Mouse (Mus musculus): ENCODE data around the gene Tmub2. TPM values are rescaled to one million over a fixed set of nuclear protein-coding genes. Genes with fewer than 3 reads are reported as not detected.

Tmub2 gene
- polyA plus RNA-seq, 1 experiment from 2014 or later: 30.3 TPM

- H3K27ac ChIP-seq (replicated peaks): 0 out of 2 replicates have a peak overlapping the region, but pooled peaks have one; percentile 65
- no peaks in the 10 kb centered on the region for H3K9me3 ChIP-seq (ENCODE audit: control insufficient read depth, low read length)
- no peaks in the 10 kb centered on the region for H3K27me3 ChIP-seq (ENCODE audit: control insufficient read depth, insufficient read depth, low read length)
- no peak overlapping the region for H3K4me3 ChIP-seq (ENCODE audit: low read depth, low read length)
- no peak overlapping the region for H3K9ac ChIP-seq (ENCODE audit: low read length)
- DNase-seq (ENCODE audit: low spot score) (no peak), ATAC-seq (ENCODE audit: low FRiP score, low TSS enrichment) (no peak)
- 93% methylated on average over 6 of the region's 6 CpGs for WGBS
- H3K4me1 ChIP-seq (replicated peaks; ENCODE audit: control insufficient read depth, insufficient read depth): no peaks in the 10 kb centered on the region
- TF ChIP-seq EP300 (optimal IDR thresholded peaks at IDR 0.05) (no peak), CTCF (IDR thresholded peaks at IDR 0.05; ENCODE audit: low read depth) (peak; percentile 27; the same call in 1 of the 2 replicates)
- H3K36me3 ChIP-seq (ENCODE audit: control insufficient read depth, insufficient read depth, low read length): peaks cover 7% of the 10 kb centered on the region
- H3K4me2 ChIP-seq (replicated peaks; ENCODE audit: low read depth): peak overlapping the region; percentile 42
These were observed 809 bp upstream of the Tmub2 start for GRCm38 (mm10) chr11:102283922-102284321.

GRCm38 (mm10) chr11:102285095-102285834, 534 bp downstream of the Tmub2 start:
- peak overlapping the region; percentile 79 for H3K4me2 ChIP-seq (replicated peaks; ENCODE audit: low read depth)
- DNase-seq (ENCODE audit: low spot score): no peak
- WGBS: 1% methylated on average over 31 of the region's 31 CpGs

DNA sequence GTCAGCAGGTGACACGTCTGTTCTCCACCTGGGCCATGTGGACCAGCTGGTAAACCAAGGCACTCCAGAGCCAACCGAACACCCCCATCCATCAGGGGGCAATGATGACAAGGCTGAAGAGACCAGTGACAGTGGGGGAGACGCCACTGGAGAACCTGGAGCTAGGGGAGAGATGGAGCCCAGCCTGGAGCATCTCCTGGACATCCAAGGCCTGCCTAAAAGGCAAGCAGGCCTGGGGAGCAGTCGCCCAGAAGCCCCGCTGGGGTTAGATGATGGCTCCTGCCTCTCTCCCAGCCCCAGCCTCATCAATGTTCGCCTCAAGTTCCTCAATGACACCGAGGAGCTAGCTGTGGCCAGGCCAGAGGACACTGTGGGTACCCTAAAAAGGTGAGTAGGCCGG, 2.8 kb downstream of the Tmub2 start:
- TF ChIP-seq CTCF (IDR thresholded peaks at IDR 0.05; ENCODE audit: low read depth): no peak
- TF ChIP-seq EP300 (optimal IDR thresholded peaks at IDR 0.05): no peak
- Histone ChIP-seq H3K9ac (ENCODE audit: low read length) (no peak overlapping the region), H3K27me3 (ENCODE audit: control insufficient read depth, insufficient read depth, low read length) (no peaks in the 10 kb centered on the region), H3K4me2 (replicated peaks; ENCODE audit: low read depth) (no peak overlapping the region), H3K4me1 (replicated peaks; ENCODE audit: control insufficient read depth, insufficient read depth) (no peaks in the 10 kb centered on the region), H3K36me3 (ENCODE audit: control insufficient read depth, insufficient read depth, low read length) (peaks cover 27% of the 10 kb centered on the region), H3K4me3 (ENCODE audit: low read depth, low read length) (no peak overlapping the region), H3K27ac (replicated peaks) (no peak overlapping the region), H3K9me3 (ENCODE audit: control insufficient read depth, low read length) (no peaks in the 10 kb centered on the region)
- DNase-seq (ENCODE audit: low spot score): no peak
- WGBS: 85% methylated on average over 8 of the region's 8 CpGs
- no peak for ATAC-seq (ENCODE audit: low FRiP score, low TSS enrichment)

More at GRCm38 (mm10) chr11:102285095-102285834, 534 bp downstream of the Tmub2 start:
- peak; percentile 64 for ATAC-seq (ENCODE audit: low FRiP score, low TSS enrichment)
- peak overlapping the region; percentile 90 for H3K9ac ChIP-seq (ENCODE audit: low read length)
- no peak for TF ChIP-seq CTCF (IDR thresholded peaks at IDR 0.05; ENCODE audit: low read depth)
- TF ChIP-seq EP300 (optimal IDR thresholded peaks at IDR 0.05): no peak
- peak overlapping the region; percentile 71 for H3K4me3 ChIP-seq (ENCODE audit: low read depth, low read length)
- H3K27ac ChIP-seq (replicated peaks): peak overlapping the region; percentile 90
- no peaks in the 10 kb centered on the region for H3K9me3 ChIP-seq (ENCODE audit: control insufficient read depth, low read length)
- H3K36me3 ChIP-seq (ENCODE audit: control insufficient read depth, insufficient read depth, low read length): peaks cover 7% of the 10 kb centered on the region
- no peaks in the 10 kb centered on the region for H3K27me3 ChIP-seq (ENCODE audit: control insufficient read depth, insufficient read depth, low read length)
- H3K4me1 ChIP-seq (replicated peaks; ENCODE audit: control insufficient read depth, insufficient read depth): no peaks in the 10 kb centered on the region

- no peak for ATAC-seq (ENCODE audit: low FRiP score, low TSS enrichment)
- Histone ChIP-seq H3K4me1 (replicated peaks; ENCODE audit: control insufficient read depth, insufficient read depth) (no peaks in the 10 kb centered on the region), H3K4me2 (replicated peaks; ENCODE audit: low read depth) (no peak overlapping the region), H3K27ac (replicated peaks) (no peak overlapping the region), H3K4me3 (ENCODE audit: low read depth, low read length) (no peak overlapping the region), H3K27me3 (ENCODE audit: control insufficient read depth, insufficient read depth, low read length) (no peaks in the 10 kb centered on the region), H3K9ac (ENCODE audit: low read length) (no peak overlapping the region), H3K36me3 (ENCODE audit: control insufficient read depth, insufficient read depth, low read length) (peaks cover 28% of the 10 kb centered on the region), H3K9me3 (ENCODE audit: control insufficient read depth, low read length) (no peaks in the 10 kb centered on the region)
- no peak for DNase-seq (ENCODE audit: low spot score)
- 78% methylated on average over 8 of the region's 8 CpGs for WGBS
- TF ChIP-seq EP300 (optimal IDR thresholded peaks at IDR 0.05) (no peak), CTCF (IDR thresholded peaks at IDR 0.05; ENCODE audit: low read depth) (no peak)
These were observed 3.5 kb downstream of the Tmub2 start for GRCm38 (mm10) chr11:102288027-102288804.

GRCm38 (mm10) chr11:102288913-102289312, 4.2 kb downstream of the Tmub2 start:
- H3K4me1 ChIP-seq (replicated peaks; ENCODE audit: control insufficient read depth, insufficient read depth): no peaks in the 10 kb centered on the region
- no peak for DNase-seq (ENCODE audit: low spot score)
- no peaks in the 10 kb centered on the region for H3K27me3 ChIP-seq (ENCODE audit: control insufficient read depth, insufficient read depth, low read length)
- WGBS: 65% methylated on average over 2 of the region's 2 CpGs
- ATAC-seq (ENCODE audit: low FRiP score, low TSS enrichment): no peak
- no peak overlapping the region for H3K4me2 ChIP-seq (replicated peaks; ENCODE audit: low read depth)
- no peak overlapping the region for H3K4me3 ChIP-seq (ENCODE audit: low read depth, low read length)
- TF ChIP-seq EP300 (optimal IDR thresholded peaks at IDR 0.05): no peak
- H3K27ac ChIP-seq (replicated peaks): no peak overlapping the region
- H3K36me3 ChIP-seq (ENCODE audit: control insufficient read depth, insufficient read depth, low read length): peaks cover 28% of the 10 kb centered on the region
- no peak overlapping the region for H3K9ac ChIP-seq (ENCODE audit: low read length)
- H3K9me3 ChIP-seq (ENCODE audit: control insufficient read depth, low read length): no peaks in the 10 kb centered on the region

All from stomach, postnatal 0 days (tissue).